Mouse (Mus musculus) lung, postnatal 0 days (tissue): Measurements from ENCODE around the gene Dpp9. TPM values are rescaled to one million over a fixed set of nuclear protein-coding genes. Genes with fewer than 3 reads are reported as not detected.

Experiments
- ATAC-seq: fragments of 200-750 bp; cut with Nextera tagmentation; 2 replicates; pipeline ENCODE4 v1.8.0; 2017; ENCODE audit warnings: moderate library complexity
- DNase-seq: peaks from one replicate; pipeline ENCODE4 v3.0.0-alpha.2; 2016; ENCODE audit warnings: low spot score
- H3K27ac ChIP-seq: fragments of 300-500 bp; sonication (generic); 2 replicates; pipeline ENCODE4 v1.5.1; 2014; ENCODE audit warnings: antibody characterized with exemption, mild to moderate bottlenecking, low read length, mixed read lengths
- H3K27me3 ChIP-seq: fragments of 300-500 bp; sonication (generic); replicated peaks from 2 replicates; pipeline ENCODE4 v1.6.1; 2014; ENCODE audit warnings: low read length, mixed read lengths; ENCODE audit not compliant: insufficient read depth
- H3K36me3 ChIP-seq: fragments of 300-500 bp; sonication (generic); 2 replicates; pipeline ENCODE4 v1.6.1; 2014; ENCODE audit warnings: low read length, mixed read lengths; ENCODE audit not compliant: insufficient read depth
- H3K4me1 ChIP-seq: fragments of 300-500 bp; sonication (generic); 2 replicates; pipeline ENCODE4 v1.6.1; 2014; ENCODE audit warnings: antibody characterized with exemption, low read depth, low read length, mixed read lengths; ENCODE audit not compliant: insufficient read depth
- H3K4me2 ChIP-seq: fragments of 300-500 bp; sonication (generic); replicated peaks from 2 replicates; pipeline ENCODE4 v1.6.1; 2014; ENCODE audit warnings: low read depth, mild to moderate bottlenecking, low read length, moderate library complexity, mixed read lengths
- H3K4me3 ChIP-seq: fragments of 300-500 bp; sonication (generic); 2 replicates; pipeline ENCODE4 v1.5.1; 2014; ENCODE audit warnings: low read depth, low read length
- H3K9ac ChIP-seq: fragments of 300-500 bp; sonication (generic); replicated peaks from 2 replicates; pipeline ENCODE4 v1.6.1; 2014; ENCODE audit warnings: low read depth, mild to moderate bottlenecking
- H3K9me3 ChIP-seq: fragments of 300-500 bp; sonication (generic); 2 replicates; pipeline ENCODE4 v1.6.1; 2016; ENCODE audit warnings: low read length, mixed read lengths
- CTCF ChIP-seq: IDR thresholded peaks from 2 replicates; pipeline ENCODE4 v1.5.1; 2016; ENCODE audit warnings: antibody characterized with exemption, mild to moderate bottlenecking
- EP300 ChIP-seq: IDR thresholded peaks from 2 replicates; pipeline ENCODE4 v1.6.1; 2016; ENCODE audit warnings: antibody characterized with exemption, mild to moderate bottlenecking, control low read depth
- WGBS: fragments of 180-500 bp; shearing (Covaris S2); extraction: QIAGEN DNeasy Blood & Tissue Kit; methylation state at CpG from one replicate; pipeline ENCODE4 v1.1.7; 2014; 5-methylcytosine and 5-hydroxymethylcytosine counted together
- microRNA counts: library from miRNA; unstranded; fragments of <30 nt; microRNA quantifications from one replicate; lab custom pipeline; 2015
- microRNA-seq: library from miRNA; unstranded; fragments of <30 nt; microRNA quantifications from one replicate; pipeline ENCODE4, GENCODE M21; 2016
- polyA plus RNA-seq: library from polyadenylated mRNA; unstranded; fragments of >200 nt; fragmentation: Nextera tagmentation; extraction: Ambion mirVana; gene quantifications from 2 replicates; pipeline ENCODE4 v1.2.1, GENCODE M21; 2015

The Dpp9 gene
- polyA plus RNA-seq, 1 experiment from 2014 or later, result 25.7 TPM

- Histone ChIP-seq H3K4me3 (no peak overlapping the region), H3K9ac (no peak overlapping the region), H3K4me2 (no peak overlapping the region), H3K27me3 (peaks cover 43% of the 10 kb centered on the region), H3K27ac (no peak overlapping the region), H3K4me1 (peaks cover 8% of the 10 kb centered on the region), H3K9me3 (no peaks in the 10 kb centered on the region), H3K36me3 (no peaks in the 10 kb centered on the region)
- 67% methylated on average over 9 of the region's 9 CpGs for WGBS
- ATAC-seq, result no peak
- no peak for DNase-seq
- TF ChIP-seq CTCF (no peak), EP300 (no peak)
These were observed 74.2 kb downstream of the Dpp9 start for GRCm38 (mm10) chr17:56144546-56144945.

GRCm38 (mm10) chr17:56141702-56142605, 76.8 kb downstream of the Dpp9 start:
- Histone ChIP-seq H3K27ac (no peak overlapping the region), H3K9me3 (no peaks in the 10 kb centered on the region), H3K36me3 (no peaks in the 10 kb centered on the region), H3K4me3 (peak overlapping the region; percentile 10; the same call in 1 of the 2 replicates), H3K4me2 (peak overlapping the region; percentile 52), H3K9ac (no peak overlapping the region; the same call in 1 of the 2 replicates), H3K27me3 (peaks cover 31% of the 10 kb centered on the region; the same call in 1 of the 2 replicates), H3K4me1 (peaks cover 8% of the 10 kb centered on the region)
- no peak for ATAC-seq
- TF ChIP-seq EP300, result no peak
- WGBS, result 1% methylated on average over 39 of the region's 47 CpGs
- DNase-seq, result no peak

DNA sequence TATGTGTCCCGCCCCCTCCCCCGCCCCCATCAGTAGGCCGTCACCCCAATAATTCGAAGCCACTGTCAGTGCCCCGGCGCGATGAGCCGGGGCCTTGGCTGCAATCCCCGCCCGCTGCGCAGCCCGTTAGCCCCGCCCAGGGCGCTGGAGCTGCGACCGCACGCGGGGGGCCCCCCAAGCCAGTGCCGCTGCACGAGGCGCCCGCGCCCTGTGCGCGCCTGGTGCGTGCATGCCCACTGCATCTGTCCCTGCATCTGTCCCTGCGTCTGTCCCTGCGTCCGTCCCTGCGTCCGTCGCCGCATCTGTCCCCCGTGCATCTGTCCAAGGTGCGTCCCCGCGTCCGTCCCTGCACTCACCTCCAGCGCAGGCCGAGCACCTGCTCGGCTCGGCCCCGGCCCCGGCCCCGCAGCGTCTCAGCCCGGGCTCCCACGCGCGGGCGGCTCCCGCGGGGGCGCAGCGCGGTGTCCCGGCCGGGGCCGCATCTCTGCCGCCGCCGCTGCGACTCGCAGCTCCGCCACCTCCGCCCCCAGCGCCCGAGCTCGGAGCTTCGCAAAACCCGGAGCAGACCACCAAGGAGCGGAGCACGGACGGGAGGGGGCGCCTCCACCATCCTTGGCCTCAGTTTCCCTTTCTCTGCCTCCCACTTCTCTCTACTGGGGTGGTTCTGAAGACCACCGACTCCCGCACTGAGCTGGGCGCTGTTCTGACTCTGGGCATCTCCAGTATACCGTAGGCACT, 78.7 kb downstream of the Dpp9 start, which contains the start of gene Sema6b:
Gene Sema6b (minus strand): TSS at position 486 of the 738 bp plus-strand sequence.
- Histone ChIP-seq H3K4me3 (peak within 1 kb of the TSS; percentile 60), H3K27me3 (peaks cover 31% of the 10 kb centered on the region; the same call in 1 of the 2 replicates), H3K27ac (no peak within 1 kb of the TSS), H3K4me1 (peaks cover 8% of the 10 kb centered on the region), H3K9ac (no peak within 1 kb of the TSS), H3K9me3 (no peaks in the 10 kb centered on the region), H3K4me2 (peak within 1 kb of the TSS; percentile 97), H3K36me3 (no peaks in the 10 kb centered on the region)
- TF ChIP-seq CTCF (peak; percentile 20; the same call in 1 of the 2 replicates), EP300 (no peak)
- 2% methylated on average over 44 of the region's 79 CpGs for WGBS
- no peak for DNase-seq
- peak; percentile 44 for ATAC-seq

GRCm38 (mm10) chr17:56139355-56139754, 79.3 kb downstream of the Dpp9 start:
- Histone ChIP-seq H3K4me3 (peak overlapping the region; percentile 60), H3K27me3 (peaks cover 28% of the 10 kb centered on the region; the same call in 1 of the 2 replicates), H3K4me2 (peak overlapping the region; percentile 97), H3K9me3 (no peaks in the 10 kb centered on the region), H3K36me3 (no peaks in the 10 kb centered on the region), H3K4me1 (peaks cover 8% of the 10 kb centered on the region), H3K27ac (no peak overlapping the region), H3K9ac (no peak overlapping the region)
- peak; percentile 9; the same call in 1 of the 2 replicates for ATAC-seq
- TF ChIP-seq CTCF (no peak), EP300 (no peak)
- WGBS, result 10% methylated on average over 17 of the region's 21 CpGs
- no peak for DNase-seq

- Histone ChIP-seq H3K4me3 (no peak overlapping the region), H3K9ac (no peak overlapping the region), H3K27ac (no peak overlapping the region), H3K9me3 (no peaks in the 10 kb centered on the region), H3K4me2 (no peak overlapping the region; the same call in 1 of the 2 replicates), H3K27me3 (peaks cover 28% of the 10 kb centered on the region; the same call in 1 of the 2 replicates), H3K4me1 (peaks cover 8% of the 10 kb centered on the region), H3K36me3 (no peaks in the 10 kb centered on the region)
- DNase-seq, result no peak
- no peak for ATAC-seq
- 30% methylated on average over 25 of the region's 25 CpGs for WGBS
- TF ChIP-seq CTCF (no peak), EP300 (no peak)
These were observed 80.7 kb downstream of the Dpp9 start for GRCm38 (mm10) chr17:56137839-56138613.

MicroRNAs encoded within 50 kb of the gene (microRNA counts, 519-probe panel; counts per million panel counts)
- not detected for microRNA mmu-miR-7b (lab: Ali Mortazavi, UCI)

Small RNAs within 50 kb of the gene (microRNA-seq; reads per million reads assigned to microRNA genes)
- gene Gm44397, result not detected
- gene Mir7b, result 24.0 reads per million, percentile 31 among the genes with 10 or more reads in this experiment

Other genes starting within 250 kb of the Dpp9 start
- gene Shd, start 248.4 kb downstream of the Dpp9 start, polyA plus RNA-seq, result 3.1 and 3.4 TPM in 2 replicates
- 0.36 and 0.37 TPM in 2 replicates for gene Fsd1, start 232.4 kb downstream of the Dpp9 start, polyA plus RNA-seq
- 49.1 and 57.4 TPM in 2 replicates for gene Stap2, start 213.3 kb downstream of the Dpp9 start, polyA plus RNA-seq
- gene Mpnd, start 213.2 kb downstream of the Dpp9 start, polyA plus RNA-seq, result 38.5 and 45.0 TPM in 2 replicates
- gene Sh3gl1, start 182.3 kb downstream of the Dpp9 start, polyA plus RNA-seq, result 97.1 and 105 TPM in 2 replicates
- 3.0 and 3.2 TPM in 2 replicates for gene Chaf1a, start 178.5 kb downstream of the Dpp9 start, polyA plus RNA-seq
- gene Ubxn6, start 143.9 kb downstream of the Dpp9 start, polyA plus RNA-seq, result 59.7 and 60.4 TPM in 2 replicates
- gene Hdgfl2, start 139.3 kb downstream of the Dpp9 start, polyA plus RNA-seq, result 58.4 and 61.7 TPM in 2 replicates
- gene Plin4, start 109.1 kb downstream of the Dpp9 start, polyA plus RNA-seq, result 0.05 and 0.08 TPM in 2 replicates
- gene Plin5, start 101.3 kb downstream of the Dpp9 start, polyA plus RNA-seq, result 3.2 and 4.3 TPM in 2 replicates
- gene Lrg1, start 96.9 kb downstream of the Dpp9 start, polyA plus RNA-seq, result 36.3 and 50.6 TPM in 2 replicates
- gene Sema6b, start 78.6 kb downstream of the Dpp9 start, polyA plus RNA-seq, result 0.88 and 1.0 TPM in 2 replicates
- gene Tnfaip8l1, start 56.4 kb downstream of the Dpp9 start, polyA plus RNA-seq, result 4.7 and 5.6 TPM in 2 replicates
- gene Mydgf, start 35.0 kb downstream of the Dpp9 start, polyA plus RNA-seq, result 67.2 and 71.2 TPM in 2 replicates
- 8.2 and 8.4 TPM in 2 replicates for gene Fem1a, start 37.9 kb upstream of the Dpp9 start, polyA plus RNA-seq
- gene Ticam1, start 57.9 kb upstream of the Dpp9 start, polyA plus RNA-seq, result 3.5 and 4.1 TPM in 2 replicates
- 95.3 and 99.3 TPM in 2 replicates for gene Plin3, start 74.0 kb upstream of the Dpp9 start, polyA plus RNA-seq
- not detected in 2 replicates for gene Arrdc5, start 81.4 kb upstream of the Dpp9 start, polyA plus RNA-seq
- gene Uhrf1, start 84.4 kb upstream of the Dpp9 start, polyA plus RNA-seq, result 7.0 and 8.4 TPM in 2 replicates
- 19.7 and 22.4 TPM in 2 replicates for gene Kdm4b, start 107.2 kb upstream of the Dpp9 start, polyA plus RNA-seq